Mouse (Mus musculus) frontal cortex, postnatal 25 days (tissue): Measurements from ENCODE around the gene Myo15b.

Experiments used
- DNase-seq, 2 experiments: peaks; one replicate each; pipeline ENCODE4 v3.0.0; 2022; ENCODE audit warnings: low spot score in 2 of 2

Gene Myo15b

GRCm38 (mm10) chr11:115858354-115858753 lies at the start of gene Myo15b:
Gene Myo15b, plus strand, starts transcription at chr11:115858406.
- DNase-seq: no peak

- DNase-seq: no peak
Measured at GRCm38 (mm10) chr11:115808696-115809310, 49.4 kb upstream of the Myo15b start.

DNA sequence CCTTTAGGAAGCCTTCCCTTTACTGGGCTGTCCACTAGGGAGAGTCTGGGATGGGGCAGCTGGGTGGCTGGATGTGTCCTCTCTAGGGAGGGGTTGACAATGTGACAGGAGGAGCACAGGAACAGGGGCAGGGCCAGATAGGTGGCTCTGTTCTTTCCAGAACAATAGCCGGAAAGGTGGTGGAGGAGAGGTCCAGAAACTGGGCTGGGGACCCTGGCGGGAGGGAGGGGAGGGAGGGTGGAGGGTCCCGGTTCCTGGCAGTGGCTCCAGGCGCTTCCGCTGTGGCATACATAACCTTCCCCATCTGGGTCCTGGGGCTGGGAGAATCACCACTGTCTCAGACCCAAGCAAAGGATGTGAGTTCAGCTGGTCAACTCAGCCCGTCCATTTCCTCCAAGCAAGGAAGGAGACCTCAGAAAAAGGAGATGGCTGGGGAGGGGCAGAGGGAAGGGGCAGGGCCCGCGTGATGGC lies 48.9 kb upstream of the Myo15b start:
- DNase-seq: no peak

GRCm38 (mm10) chr11:115810377-115810776 lies 47.8 kb upstream of the Myo15b start:
- DNase-seq: no peak

DNA sequence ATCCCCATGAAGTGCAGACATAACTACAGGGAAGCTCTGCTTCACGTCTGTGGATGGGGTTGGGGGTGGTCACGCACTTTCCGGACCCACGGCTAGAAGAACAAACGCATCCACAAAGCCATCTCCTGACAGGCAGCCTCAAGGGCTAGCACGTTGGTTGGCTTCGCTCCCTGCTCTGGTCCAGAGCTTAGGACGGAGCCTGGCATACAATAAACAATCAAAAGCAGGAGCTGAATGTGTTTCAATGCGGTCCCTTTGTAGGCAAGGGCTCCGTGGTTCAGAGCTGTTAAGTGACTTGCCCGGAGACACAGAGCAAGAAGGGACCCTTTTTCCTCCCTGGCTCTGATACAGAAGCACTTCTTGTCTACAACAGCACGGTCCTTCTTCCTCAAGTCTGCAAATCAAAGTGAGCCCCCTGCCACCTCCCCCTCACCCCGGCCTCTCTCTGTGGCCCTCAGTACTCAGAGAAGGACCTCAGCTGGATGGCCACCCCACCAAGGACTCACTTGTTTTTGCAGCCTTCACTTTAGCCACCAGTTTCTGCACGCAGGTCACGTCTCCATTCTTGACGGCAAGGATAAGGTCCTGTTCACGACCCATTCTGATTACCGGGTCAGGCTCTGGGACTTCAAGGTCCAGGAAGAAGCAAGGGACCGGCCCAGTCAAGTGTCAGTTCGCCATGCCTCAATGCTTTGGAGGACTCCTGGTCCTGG lies 46.7 kb upstream of the Myo15b start:
- DNase-seq: no peak

DNA sequence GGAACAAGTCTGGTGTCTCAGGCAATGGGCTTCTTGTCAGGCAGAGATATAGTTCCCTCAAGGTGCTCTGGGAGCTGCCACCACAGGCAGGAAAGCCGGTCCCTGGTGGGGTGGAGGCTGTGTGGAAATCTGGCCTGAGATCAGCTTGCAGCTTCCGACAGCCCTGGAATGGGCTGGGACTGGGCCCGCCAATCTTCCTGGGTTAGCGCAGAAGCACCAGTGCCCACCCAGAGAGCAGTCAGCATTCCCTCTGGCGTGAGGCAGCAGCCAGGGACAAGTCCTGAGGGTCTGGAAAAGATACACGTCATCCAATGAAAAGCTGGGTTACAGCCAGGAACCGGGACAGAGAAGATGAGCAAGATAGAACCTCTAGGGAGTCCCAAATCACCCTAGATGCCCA lies 46.1 kb upstream of the Myo15b start:
- DNase-seq: no peak

DNA sequence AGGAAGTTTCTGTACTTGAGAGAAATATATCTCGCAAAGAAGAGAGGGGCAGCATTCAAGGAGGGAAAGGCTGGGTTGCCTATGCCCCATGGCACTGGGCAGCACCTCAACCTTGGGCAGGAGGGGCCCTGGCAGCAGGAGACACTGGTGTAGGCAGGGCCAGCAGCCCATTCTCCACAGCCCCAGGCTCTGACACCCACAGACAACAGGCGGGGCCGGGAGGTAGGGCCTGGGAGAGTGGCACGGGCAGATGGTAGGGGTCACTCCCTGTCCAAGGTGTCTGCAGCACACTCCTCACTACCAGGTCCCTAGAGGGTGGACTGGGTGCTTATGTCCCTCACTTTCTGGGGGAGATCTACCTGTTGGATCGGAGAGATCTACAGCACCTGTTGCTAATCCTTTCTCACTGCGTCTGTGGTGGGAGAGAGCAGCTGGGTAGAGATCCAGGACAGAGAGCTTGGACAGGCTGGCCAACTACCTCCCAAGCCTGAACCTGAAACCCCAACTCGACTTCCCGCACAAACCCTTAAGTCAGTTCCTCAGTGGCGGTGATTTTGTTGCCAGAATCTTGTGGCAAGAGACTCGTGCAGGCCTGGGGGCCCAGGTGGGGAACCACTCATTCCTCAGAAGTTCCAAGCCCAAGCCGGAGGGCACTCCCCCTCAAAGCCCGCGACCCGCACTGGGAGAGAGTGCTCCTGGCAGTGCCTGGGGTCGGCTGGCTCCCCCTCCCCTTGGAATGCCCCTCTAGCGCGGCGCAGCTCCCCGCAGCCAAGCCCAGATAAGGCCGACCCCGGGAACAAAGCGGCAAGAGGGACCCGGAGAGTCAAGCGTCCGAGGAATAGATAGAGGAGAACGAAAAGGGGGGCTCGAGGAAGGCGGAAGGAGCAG lies 45.4 kb upstream of the Myo15b start:
- no peak for DNase-seq

GRCm38 (mm10) chr11:115813507-115814296 lies 44.5 kb upstream of the Myo15b start, which contains the start of gene Caskin2:
Gene Caskin2, minus strand, starts transcription at chr11:115813639.
- DNase-seq: peak; percentile 79 to 90

DNA sequence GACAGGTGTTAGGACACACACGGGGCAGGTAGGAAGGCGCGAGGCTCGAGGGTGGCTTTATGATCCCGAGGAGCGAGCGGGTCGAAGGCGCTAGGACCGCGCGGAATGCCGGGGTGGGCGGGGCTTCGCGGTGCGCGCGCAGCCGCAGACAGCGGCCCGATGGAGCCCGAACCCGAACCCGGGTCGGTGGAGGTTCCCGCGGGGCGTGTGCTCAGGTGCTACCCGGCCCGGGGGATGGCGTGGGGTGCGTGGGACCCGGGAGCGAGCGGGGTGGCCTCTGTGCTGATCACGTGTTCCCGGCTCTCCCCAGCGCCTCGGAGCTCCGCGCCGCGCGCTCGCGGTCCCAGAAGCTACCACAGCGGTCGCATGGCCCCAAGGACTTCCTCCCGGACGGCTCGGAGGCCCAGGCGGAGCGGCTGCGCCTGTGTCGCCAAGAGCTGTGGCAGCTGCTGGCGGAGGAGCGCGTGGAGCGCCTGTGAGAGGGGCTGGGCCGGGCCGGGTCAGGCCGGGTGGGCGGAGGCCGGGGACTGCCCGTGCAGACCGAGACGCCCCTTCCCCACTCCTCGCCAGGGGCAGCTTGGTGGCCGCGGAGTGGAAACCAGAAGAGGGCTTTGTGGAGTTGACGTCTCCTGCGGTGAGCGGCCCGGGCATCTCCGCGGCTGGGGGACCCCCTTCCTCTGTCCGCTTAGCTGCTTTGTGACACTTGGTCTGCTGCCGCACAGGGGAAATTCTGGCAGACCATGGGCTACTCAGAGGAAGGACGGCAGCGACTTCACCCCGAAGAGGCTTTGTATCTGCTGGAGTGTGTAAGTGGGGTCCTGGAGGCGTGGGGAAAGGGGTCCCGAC lies 43.4 kb upstream of the Myo15b start, which contains the start of gene Tsen54:
Gene Tsen54 (plus strand): TSS at position 120 of the 846 bp plus-strand sequence.
- DNase-seq: peak; percentile 76 to 79

- DNase-seq: no peak
Measured at GRCm38 (mm10) chr11:115817331-115817730, 40.9 kb upstream of the Myo15b start.

DNA sequence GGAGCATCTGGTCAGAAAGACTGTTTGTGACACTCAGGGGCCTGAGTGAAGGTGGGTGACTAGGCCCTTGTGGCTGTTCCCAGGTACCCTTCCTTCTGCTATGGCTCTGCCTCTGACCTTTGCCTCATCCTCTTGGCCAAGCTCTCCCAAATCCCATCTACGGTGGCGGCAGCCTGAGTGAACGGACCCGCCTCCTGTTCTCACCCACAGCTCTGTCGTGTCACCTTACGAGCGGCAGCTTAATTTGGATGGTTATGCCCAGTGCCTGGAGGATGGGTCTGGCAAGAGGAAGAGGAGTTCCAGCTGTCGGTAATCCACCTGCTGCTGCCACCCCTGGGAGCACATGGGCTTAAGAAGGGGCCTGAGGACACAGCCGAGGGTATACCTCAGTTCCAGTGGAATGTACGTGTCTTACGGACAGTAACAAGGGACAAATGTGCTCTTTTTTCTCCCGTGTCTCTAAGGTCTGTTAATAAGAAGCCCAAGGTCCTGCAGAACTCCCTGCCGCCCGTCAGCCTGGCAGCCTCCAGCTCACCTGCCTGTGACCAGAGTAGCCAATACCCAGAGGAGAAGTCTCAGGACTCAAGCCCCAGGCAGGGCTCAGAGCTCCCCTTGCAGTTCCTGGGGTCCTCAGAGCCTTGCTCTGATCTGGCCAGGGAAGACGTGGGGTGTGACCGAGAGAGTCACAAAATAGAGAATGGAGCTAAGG lies 38.1 kb upstream of the Myo15b start:
- no peak for DNase-seq

GRCm38 (mm10) chr11:115821001-115821400 lies 37.2 kb upstream of the Myo15b start:
- DNase-seq: no peak

- no peak for DNase-seq
Measured at GRCm38 (mm10) chr11:115823774-115824740, 34.1 kb upstream of the Myo15b start, which contains the start of gene Llgl2. Gene Llgl2, plus strand, starts transcription at chr11:115824049.

DNA sequence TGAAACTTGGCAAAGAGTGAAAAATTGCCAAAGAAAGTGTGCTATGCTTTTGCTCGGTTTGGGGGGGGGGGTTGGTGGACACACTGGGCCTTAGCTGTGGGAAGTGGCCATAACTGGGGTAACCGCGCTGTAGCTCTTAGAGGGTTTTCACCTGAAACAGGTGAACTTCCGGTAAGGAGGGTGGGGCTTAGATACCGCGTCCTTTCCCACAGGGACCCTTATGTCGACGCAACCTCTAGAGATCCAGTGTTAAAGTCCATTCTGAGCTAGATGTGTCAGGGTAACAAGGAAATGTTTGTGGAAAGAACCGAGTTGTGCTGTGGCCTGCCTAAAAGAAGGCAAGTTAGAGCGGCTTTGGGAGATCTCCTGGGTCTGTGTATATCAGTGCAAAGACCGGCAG lies 33.4 kb upstream of the Myo15b start:
- no peak for DNase-seq

DNA sequence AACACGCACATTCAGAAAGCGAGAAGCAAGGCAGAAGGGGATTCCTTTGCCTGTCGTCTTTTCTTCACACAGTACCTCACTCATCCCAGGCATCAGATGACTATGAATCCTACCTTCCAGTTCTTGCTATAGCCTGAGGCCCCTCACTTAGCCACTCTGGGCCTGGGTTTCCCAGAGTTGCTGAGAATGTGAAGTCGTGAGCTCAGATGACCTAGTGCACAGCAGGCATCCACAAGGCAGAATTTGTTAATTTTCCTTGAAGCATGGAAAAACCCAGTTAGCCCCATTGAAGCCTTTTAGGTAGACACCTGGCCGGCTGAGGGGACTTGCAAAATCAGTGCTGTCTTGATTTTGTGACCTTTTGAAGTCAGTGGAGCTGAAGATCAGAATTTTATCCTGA lies 31.7 kb upstream of the Myo15b start:
- DNase-seq: no peak

DNA sequence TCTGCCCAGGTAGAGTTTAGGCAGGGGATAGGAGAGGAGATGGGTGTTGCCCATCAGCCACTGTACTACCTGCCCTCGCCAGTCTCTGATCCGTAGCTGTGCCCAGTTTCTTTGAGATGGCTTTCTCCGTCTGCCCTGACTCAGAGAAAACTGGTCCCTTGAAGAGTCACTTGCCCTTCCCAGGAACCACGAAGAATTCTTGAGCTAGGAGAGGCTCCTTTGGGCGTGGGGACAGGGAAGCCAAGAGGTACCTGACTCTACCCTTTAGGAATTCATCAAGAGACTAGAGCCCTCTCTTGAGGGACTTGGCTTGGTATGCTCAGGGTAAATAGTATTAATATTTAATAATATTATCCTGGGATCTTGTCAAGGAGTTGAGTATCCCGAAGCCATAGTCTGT lies 30.6 kb upstream of the Myo15b start:
- DNase-seq: no peak

DNA sequence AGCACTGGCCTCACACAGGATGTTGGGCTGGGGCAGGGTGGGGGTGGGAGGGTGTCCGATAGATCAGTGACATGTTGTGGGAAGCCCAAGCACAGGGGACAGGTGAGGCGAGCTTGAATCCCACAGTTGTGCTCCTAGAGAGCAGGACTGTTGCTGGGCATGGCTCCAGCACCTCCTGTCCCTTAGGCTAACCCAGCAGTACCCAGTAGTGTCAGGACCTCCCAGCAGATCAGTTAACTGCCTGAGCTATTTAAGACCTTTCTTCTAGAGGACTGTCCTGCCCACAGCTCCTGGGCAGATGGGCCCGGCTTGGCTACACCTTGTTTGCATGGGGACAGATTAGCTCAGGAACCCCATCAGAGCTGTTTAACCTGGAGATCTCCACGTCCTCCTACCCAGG lies 29.2 kb upstream of the Myo15b start:
- no peak for DNase-seq

- no peak for DNase-seq
Measured at GRCm38 (mm10) chr11:115830550-115831325, 27.5 kb upstream of the Myo15b start.
